In the genomic region with DNA sequence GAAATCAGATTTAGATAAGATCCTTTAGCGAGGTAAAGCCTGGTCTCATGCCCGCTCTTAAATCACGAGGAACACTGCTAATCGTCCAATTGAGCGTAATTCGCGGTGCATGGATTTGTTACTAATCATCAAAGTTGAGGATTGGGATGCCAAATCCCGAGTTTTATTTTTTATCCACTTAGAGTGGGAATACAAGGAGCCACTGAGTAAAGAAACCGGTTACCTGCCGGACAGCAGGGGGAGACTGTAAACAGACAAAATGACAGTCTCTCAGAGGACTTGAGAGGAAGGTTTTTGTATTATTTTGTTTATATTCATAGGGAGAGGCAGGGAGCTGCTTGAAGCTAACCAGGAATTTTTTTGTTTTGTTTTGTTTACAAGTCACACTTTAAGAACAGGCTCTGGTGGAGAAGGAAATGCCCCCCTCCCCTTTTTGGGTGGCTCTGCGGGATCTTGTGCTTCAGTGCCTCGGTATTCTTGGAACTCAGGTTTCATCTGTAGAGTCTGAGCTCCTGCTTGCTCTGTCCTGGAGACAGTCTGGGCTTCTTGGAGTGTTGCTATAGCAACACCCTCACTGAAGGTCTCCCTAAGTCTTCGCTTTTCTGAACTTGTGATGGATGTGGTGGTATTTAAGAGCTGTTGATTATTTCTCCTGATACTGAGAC, we compare ENCODE assay signal across 8 mouse cellular contexts. TPM values are rescaled to one million over a fixed set of nuclear protein-coding genes. Genes with fewer than 3 reads are reported as not detected.
DNase-seq lines count a peak whose midpoint lies in the region; ATAC-seq and TF ChIP-seq lines count a peak whose summit lies in the region.

No protein-coding gene starts in this region.

- peaks cover 33% of the 10 kb centered on the region for H3K4me1 ChIP-seq in erythroblast, embryonic 14.5 days (ENCODE audit: control insufficient read depth)
- H3K4me1 ChIP-seq in heart, embryonic 13.5 days = peaks cover 29% of the 10 kb centered on the region
- H3K4me1 ChIP-seq in limb, embryonic 10.5 days = peaks cover 34% of the 10 kb centered on the region
- H3K4me1 ChIP-seq in midbrain, embryonic 16.5 days (ENCODE audit: control insufficient read depth, insufficient read depth, low read length) = peaks cover 21% of the 10 kb centered on the region

- H3K36me3 ChIP-seq in erythroblast, embryonic 14.5 days (ENCODE audit: control insufficient read depth) = peaks cover 59% of the 10 kb centered on the region
- peaks cover 45% of the 10 kb centered on the region for H3K36me3 ChIP-seq in heart, embryonic 13.5 days
- H3K36me3 ChIP-seq in limb, embryonic 10.5 days = peaks cover 21% of the 10 kb centered on the region
- H3K36me3 ChIP-seq in midbrain, embryonic 16.5 days (ENCODE audit: control insufficient read depth, insufficient read depth, low read length) = peaks cover 11% of the 10 kb centered on the region; the same call in 1 of the 2 replicates

- no peak for TF ChIP-seq POLR2A in brain, embryonic 14.5 days (IDR thresholded peaks at IDR 0.05; ENCODE audit: borderline replicate concordance, extremely low read depth, insufficient read depth, insufficient read length, poor library complexity, severe bottlenecking)

- H3K9ac ChIP-seq in heart, embryonic 13.5 days = peak overlapping the region; percentile 88
- peak overlapping the region; percentile 69 for H3K9ac ChIP-seq in midbrain, embryonic 16.5 days (ENCODE audit: low read depth, low read length)

- H3K4me2 ChIP-seq in heart, embryonic 13.5 days = peak overlapping the region; percentile 95
- H3K4me2 ChIP-seq in midbrain, embryonic 16.5 days (ENCODE audit: low read length) = peak overlapping the region; percentile 92

- DNase-seq in brain, embryonic 14.5 days (ENCODE audit: low read depth) = peak; percentile 57
- no peak for DNase-seq in limb, embryonic 10.5 days (ENCODE audit: low spot score)
- no peak for DNase-seq in layer of hippocampus, postnatal 10 days (ENCODE audit: low spot score in 2 of 2)
- DNase-seq in left cerebral cortex, adult 9 months (ENCODE audit: low spot score in 2 of 2) = no peak

- no peaks in the 10 kb centered on the region for H3K9me3 ChIP-seq in erythroblast, embryonic 14.5 days (ENCODE audit: control insufficient read depth, low read length)
- no peaks in the 10 kb centered on the region for H3K9me3 ChIP-seq in heart, embryonic 13.5 days
- H3K9me3 ChIP-seq in limb, embryonic 10.5 days (replicated peaks) = no peaks in the 10 kb centered on the region
- no peaks in the 10 kb centered on the region for H3K9me3 ChIP-seq in midbrain, embryonic 16.5 days (replicated peaks; ENCODE audit: control insufficient read depth, low read length, poor library complexity, severe bottlenecking)

- 11% methylated on average over 13 of the region's 13 CpGs for WGBS in heart, embryonic 13.5 days
- 18% methylated on average over 13 of the region's 13 CpGs for whole genome bisulfite sequencing in limb, embryonic 10.5 days
- WGBS in midbrain, embryonic 16.5 days = 5% methylated on average over 13 of the region's 13 CpGs

- H3K4me3 ChIP-seq in erythroblast, embryonic 14.5 days (replicated peaks) = peak overlapping the region; percentile 70
- peak overlapping the region; percentile 90 for H3K4me3 ChIP-seq in heart, embryonic 13.5 days
- peak overlapping the region; percentile 74 for H3K4me3 ChIP-seq in limb, embryonic 10.5 days
- peak overlapping the region; percentile 79 for H3K4me3 ChIP-seq in midbrain, embryonic 16.5 days (ENCODE audit: low read depth, low read length)

- H3K27ac ChIP-seq in heart, embryonic 13.5 days (replicated peaks) = peak overlapping the region; percentile 88; the same call in 1 of the 2 replicates
- no peak overlapping the region for H3K27ac ChIP-seq in limb, embryonic 10.5 days
- peak overlapping the region; percentile 81; the same call in 1 of the 2 replicates for H3K27ac ChIP-seq in midbrain, embryonic 16.5 days (ENCODE audit: low read length)

- peak; percentile 42; the same call in 1 of the 2 replicates for TF ChIP-seq CTCF in brain, embryonic 14.5 days (IDR thresholded peaks at IDR 0.05; ENCODE audit: borderline replicate concordance, extremely low read depth, insufficient read depth, insufficient read length)

- no peaks in the 10 kb centered on the region for H3K27me3 ChIP-seq in erythroblast, embryonic 14.5 days (ENCODE audit: control insufficient read depth)
- H3K27me3 ChIP-seq in heart, embryonic 13.5 days (replicated peaks) = no peaks in the 10 kb centered on the region
- H3K27me3 ChIP-seq in limb, embryonic 10.5 days (ENCODE audit: low read depth, poor library complexity, severe bottlenecking) = no peaks in the 10 kb centered on the region
- no peaks in the 10 kb centered on the region for H3K27me3 ChIP-seq in midbrain, embryonic 16.5 days (ENCODE audit: control insufficient read depth, insufficient read depth, low read depth, low read length)

- ATAC-seq in erythroblast, adult 5-6 weeks (replicated peaks; ENCODE audit: low FRiP score, poor library complexity, severe bottlenecking) = no peak
- no peak for ATAC-seq in heart, embryonic 13.5 days (ENCODE audit: extremely low read depth, insufficient number of reproducible peaks, low FRiP score, low TSS enrichment)
- no peak for ATAC-seq in midbrain, embryonic 16.5 days

RNA-seq across cellular contexts. Expression of gene Inpp5k, which starts 0.9 kb away (rescaled TPM):
- 7.5 and 8.9 TPM in 2 replicates for polyA plus RNA-seq in erythroblast, embryonic 14.5 days (2012)
- 67.3 and 73.2 TPM in 2 replicates for total RNA-seq in erythroblast, adult 5-6 weeks (2015; ENCODE audit: low replicate concordance)
- total RNA-seq in erythroblast, adult 5-6 weeks (2017; ENCODE audit: low replicate concordance) = 50.7 and 78.4 TPM in 2 replicates
- 53.7 and 63.8 TPM in 2 replicates for polyA plus RNA-seq in brain, embryonic 14.5 days (2012; rRNA removed)
- polyA plus RNA-seq in heart, embryonic 13.5 days (2015; fragmentation: Nextera tagmentation; extraction: Ambion mirVana) = 18.9 and 20.9 TPM in 2 replicates
- 14.4 and 17.6 TPM in 2 replicates for polyA plus RNA-seq in limb, embryonic 10.5 days (2016; fragmentation: Nextera tagmentation; extraction: Ambion mirVana)
- 40.0 and 40.2 TPM in 2 replicates for polyA plus RNA-seq in midbrain, embryonic 16.5 days (2015; fragmentation: Nextera tagmentation; extraction: Ambion mirVana)
- total RNA-seq in layer of hippocampus, postnatal 10 days (2021) = 10 to 100 TPM; 47.4 to 49.7 TPM

RNA-seq across cellular contexts. Expression of gene Myo1c, which starts 18.6 kb away (rescaled TPM):
- polyA plus RNA-seq in erythroblast, embryonic 14.5 days (2012) = 2.4 and 2.6 TPM in 2 replicates
- total RNA-seq in erythroblast, adult 5-6 weeks (2015; ENCODE audit: low replicate concordance) = 4.2 and 8.2 TPM in 2 replicates
- 6.0 and 17.1 TPM in 2 replicates for total RNA-seq in erythroblast, adult 5-6 weeks (2017; ENCODE audit: low replicate concordance)
- polyA plus RNA-seq in brain, embryonic 14.5 days (2012; rRNA removed) = 12.2 and 14.1 TPM in 2 replicates
- polyA plus RNA-seq in heart, embryonic 13.5 days (2015; fragmentation: Nextera tagmentation; extraction: Ambion mirVana) = 58.4 and 58.7 TPM in 2 replicates
- 19.7 and 20.2 TPM in 2 replicates for polyA plus RNA-seq in limb, embryonic 10.5 days (2016; fragmentation: Nextera tagmentation; extraction: Ambion mirVana)
- polyA plus RNA-seq in midbrain, embryonic 16.5 days (2015; fragmentation: Nextera tagmentation; extraction: Ambion mirVana) = 10.3 and 10.8 TPM in 2 replicates
- total RNA-seq in layer of hippocampus, postnatal 10 days (2021) = 10 to 100 TPM; 27.6 to 27.9 TPM

RNA-seq across cellular contexts. Expression of gene Pitpna, which starts 43.8 kb away (rescaled TPM):
- 2.2 and 2.7 TPM in 2 replicates for polyA plus RNA-seq in erythroblast, embryonic 14.5 days (2012)
- total RNA-seq in erythroblast, adult 5-6 weeks (2015; ENCODE audit: low replicate concordance) = 44.7 and 47.5 TPM in 2 replicates
- 16.2 and 22.4 TPM in 2 replicates for total RNA-seq in erythroblast, adult 5-6 weeks (2017; ENCODE audit: low replicate concordance)
- 109 and 130 TPM in 2 replicates for polyA plus RNA-seq in brain, embryonic 14.5 days (2012; rRNA removed)
- 54.4 and 56.7 TPM in 2 replicates for polyA plus RNA-seq in heart, embryonic 13.5 days (2015; fragmentation: Nextera tagmentation; extraction: Ambion mirVana)
- polyA plus RNA-seq in limb, embryonic 10.5 days (2016; fragmentation: Nextera tagmentation; extraction: Ambion mirVana) = 60.9 and 68.8 TPM in 2 replicates
- 95.7 and 98.3 TPM in 2 replicates for polyA plus RNA-seq in midbrain, embryonic 16.5 days (2015; fragmentation: Nextera tagmentation; extraction: Ambion mirVana)
- total RNA-seq in layer of hippocampus, postnatal 10 days (2021) = 100 to 1,000 TPM; 310 to 313 TPM

RNA-seq across cellular contexts. Expression of gene Crk, which starts 47.4 kb away (rescaled TPM):
- 4.4 and 6.6 TPM in 2 replicates for polyA plus RNA-seq in erythroblast, embryonic 14.5 days (2012)
- total RNA-seq in erythroblast, adult 5-6 weeks (2015; ENCODE audit: low replicate concordance) = 10.2 and 16.1 TPM in 2 replicates
- 11.8 and 26.3 TPM in 2 replicates for total RNA-seq in erythroblast, adult 5-6 weeks (2017; ENCODE audit: low replicate concordance)
- 86.9 and 91.0 TPM in 2 replicates for polyA plus RNA-seq in brain, embryonic 14.5 days (2012; rRNA removed)
- 84.8 and 93.1 TPM in 2 replicates for polyA plus RNA-seq in heart, embryonic 13.5 days (2015; fragmentation: Nextera tagmentation; extraction: Ambion mirVana)
- 105 and 123 TPM in 2 replicates for polyA plus RNA-seq in limb, embryonic 10.5 days (2016; fragmentation: Nextera tagmentation; extraction: Ambion mirVana)
- 105 and 118 TPM in 2 replicates for polyA plus RNA-seq in midbrain, embryonic 16.5 days (2015; fragmentation: Nextera tagmentation; extraction: Ambion mirVana)
- 100 to 1,000 TPM; 127 to 129 TPM for total RNA-seq in layer of hippocampus, postnatal 10 days (2021)

Comparison
In these comparisons a context has a peak if more than half of its experiments do, and no peak if none do; other contexts are left out.
1. RNA of gene Pitpna, which starts 43.8 kb away (polyA plus RNA-seq): 109 to 130 TPM in brain, embryonic 14.5 days, 95.7 to 98.3 TPM in midbrain, embryonic 16.5 days, 60.9 to 68.8 TPM in limb, embryonic 10.5 days and 54.4 to 56.7 TPM in heart, embryonic 13.5 days; 2.2 to 2.7 TPM in erythroblast, embryonic 14.5 days; every median in the first group is over 10 times any median in the second.
2. Peak in every context shown above with its lines, with median percentiles within 50 percentile points of each other: H3K4me3 ChIP-seq.